Mouse (Mus musculus) hindbrain, postnatal 0 days (tissue): ENCODE data around the gene Hoxa10. TPM values are rescaled to one million over a fixed set of nuclear protein-coding genes. Genes with fewer than 3 reads are reported as not detected.

Experiments
- ATAC-seq: fragments of 200-750 bp; cut with Nextera tagmentation; 2 replicates; pipeline ENCODE4 v1.8.0; 2017; ENCODE audit warnings: mild to moderate bottlenecking, moderate TSS enrichment, moderate library complexity
- DNase-seq: peaks from one replicate; pipeline ENCODE4 v3.0.0-alpha.2; 2015; ENCODE audit warnings: low spot score
- H3K27ac ChIP-seq: fragments of 300-500 bp; sonication (generic); 2 replicates; pipeline ENCODE4 v1.5.1; 2014; ENCODE audit warnings: mild to moderate bottlenecking
- H3K27me3 ChIP-seq: fragments of 300-500 bp; sonication (generic); 2 replicates; pipeline ENCODE4 v1.6.1; 2014; ENCODE audit warnings: low read length, mixed read lengths; ENCODE audit not compliant: insufficient read depth
- H3K36me3 ChIP-seq: fragments of 300-500 bp; sonication (generic); 2 replicates; pipeline ENCODE4 v1.6.1; 2014; ENCODE audit warnings: low read length, mixed read lengths; ENCODE audit not compliant: insufficient read depth
- H3K4me1 ChIP-seq: fragments of 300-500 bp; sonication (generic); 2 replicates; pipeline ENCODE4 v1.6.1; 2014; ENCODE audit warnings: antibody characterized with exemption, low read length, mixed read lengths; ENCODE audit not compliant: insufficient read depth
- H3K4me2 ChIP-seq: fragments of 300-500 bp; sonication (generic); 2 replicates; pipeline ENCODE4 v1.6.1; 2014; ENCODE audit warnings: low read depth, mild to moderate bottlenecking, low read length, moderate library complexity, mixed read lengths
- H3K4me3 ChIP-seq: fragments of 300-500 bp; sonication (generic); 2 replicates; pipeline ENCODE4 v1.5.1; 2014; ENCODE audit warnings: low read length
- H3K9ac ChIP-seq: fragments of 300-500 bp; sonication (generic); replicated peaks from 2 replicates; pipeline ENCODE4 v1.6.1; 2014; ENCODE audit warnings: mild to moderate bottlenecking, low read length, moderate library complexity, mixed read lengths
- H3K9me3 ChIP-seq: fragments of 300-500 bp; sonication (generic); 2 replicates; pipeline ENCODE4 v1.6.1; 2016; ENCODE audit warnings: low read length, mixed read lengths
- CTCF ChIP-seq: IDR thresholded peaks from 2 replicates; pipeline ENCODE4 v1.5.1; 2016; ENCODE audit warnings: antibody characterized with exemption, control low read depth, low read depth
- WGBS: fragments of 180-500 bp; shearing (Covaris S2); extraction: QIAGEN DNeasy Blood & Tissue Kit; methylation state at CpG from one replicate; pipeline ENCODE4 v1.1.7; 2014; 5-methylcytosine and 5-hydroxymethylcytosine counted together
- polyA plus RNA-seq: library from polyadenylated mRNA; unstranded; fragments of >200 nt; fragmentation: Nextera tagmentation; extraction: Ambion mirVana; gene quantifications from 2 replicates; pipeline ENCODE4 v1.2.1, GENCODE M21; 2015
- total RNA-seq: library from RNA; depleted of rRNA; stranded (reverse); fragments of >200 nt; gene quantifications from 2 replicates; pipeline ENCODE4 v1.2.3, GENCODE M21; 2014

The Hoxa10 gene
- total and polyA plus RNA-seq, 2 experiments from 2014 or later = not detected

DNA sequence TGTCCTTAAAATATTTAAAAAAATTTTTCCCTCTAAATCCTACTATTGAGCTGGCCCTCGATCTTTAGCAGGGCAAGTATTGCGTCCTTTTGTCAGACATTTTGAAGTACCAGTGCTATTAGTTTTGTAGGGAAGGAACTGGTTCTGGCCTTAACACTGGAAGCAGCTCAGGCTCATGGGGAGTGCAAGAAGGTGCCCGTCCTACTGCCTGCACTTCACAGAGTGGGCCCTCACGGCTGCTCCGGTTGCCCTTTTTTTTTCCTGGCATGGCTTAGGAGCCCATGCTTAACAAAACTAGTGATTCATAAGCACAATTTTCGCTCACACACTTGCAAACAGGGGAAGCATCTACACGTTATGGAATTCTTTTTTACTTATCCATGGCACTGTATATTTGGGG, 1.7 kb downstream of the Hoxa10 start:
- Histone ChIP-seq H3K9me3 (no peaks in the 10 kb centered on the region), H3K4me3 (no peak overlapping the region), H3K27me3 (peaks cover 100% of the 10 kb centered on the region), H3K27ac (no peak overlapping the region), H3K9ac (no peak overlapping the region), H3K4me2 (no peak overlapping the region), H3K4me1 (no peaks in the 10 kb centered on the region), H3K36me3 (no peaks in the 10 kb centered on the region)
- WGBS = 3% methylated on average over 7 of the region's 7 CpGs
- no peak for ATAC-seq
- DNase-seq = no peak
- no peak for TF ChIP-seq CTCF

- Histone ChIP-seq H3K4me2 (no peak overlapping the region), H3K27ac (no peak overlapping the region), H3K4me1 (no peaks in the 10 kb centered on the region), H3K27me3 (peaks cover 99% of the 10 kb centered on the region), H3K9me3 (no peaks in the 10 kb centered on the region), H3K4me3 (no peak overlapping the region), H3K36me3 (no peaks in the 10 kb centered on the region), H3K9ac (no peak overlapping the region)
- no peak for TF ChIP-seq CTCF
- no peak for ATAC-seq
- 5% methylated on average over 7 of the region's 7 CpGs for WGBS
- DNase-seq = no peak
Observed at GRCm38 (mm10) chr6:52238155-52238545, 2.5 kb downstream of the Hoxa10 start.

GRCm38 (mm10) chr6:52237346-52238154, 3.1 kb downstream of the Hoxa10 start:
- WGBS = 8% methylated on average over 10 of the region's 10 CpGs
- DNase-seq (no peak), ATAC-seq (no peak)
- no peaks in the 10 kb centered on the region for H3K36me3 ChIP-seq
- no peak overlapping the region for H3K9ac ChIP-seq
- no peak overlapping the region for H3K4me2 ChIP-seq
- H3K9me3 ChIP-seq = no peaks in the 10 kb centered on the region
- no peak overlapping the region for H3K4me3 ChIP-seq
- no peaks in the 10 kb centered on the region for H3K4me1 ChIP-seq
- H3K27me3 ChIP-seq = peaks cover 99% of the 10 kb centered on the region
- H3K27ac ChIP-seq = no peak overlapping the region
- no peak for TF ChIP-seq CTCF

GRCm38 (mm10) chr6:52236806-52237205, 3.8 kb downstream of the Hoxa10 start:
- Histone ChIP-seq H3K9ac (no peak overlapping the region), H3K9me3 (no peaks in the 10 kb centered on the region), H3K36me3 (no peaks in the 10 kb centered on the region), H3K4me2 (no peak overlapping the region), H3K27ac (no peak overlapping the region), H3K4me3 (no peak overlapping the region), H3K27me3 (peaks cover 99% of the 10 kb centered on the region), H3K4me1 (no peaks in the 10 kb centered on the region)
- ATAC-seq (no peak), DNase-seq (no peak)
- no peak for TF ChIP-seq CTCF
- WGBS = 7% methylated on average over 3 of the region's 3 CpGs

DNA sequence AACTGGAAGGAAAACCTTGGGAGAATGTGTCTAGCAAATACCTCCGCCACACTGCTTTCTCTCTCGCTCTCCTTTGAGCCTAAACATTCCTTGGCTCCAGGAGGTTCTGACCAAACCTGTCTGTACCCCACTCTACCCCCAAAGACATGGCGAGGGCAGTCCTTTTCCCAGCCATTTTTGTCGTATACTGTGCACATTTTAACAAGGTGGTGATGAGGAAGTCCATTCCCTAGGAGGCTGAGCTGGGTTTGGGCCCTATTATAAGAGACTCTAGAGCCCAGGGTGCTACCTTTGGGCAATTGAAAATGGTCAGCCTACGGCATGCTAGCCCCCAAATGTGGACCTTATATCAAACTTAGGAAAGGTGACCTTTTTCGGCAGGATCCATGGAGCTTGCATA, 4.8 kb downstream of the Hoxa10 start:
- TF ChIP-seq CTCF = no peak
- H3K27ac ChIP-seq = no peak overlapping the region
- 16% methylated on average over 6 of the region's 6 CpGs for WGBS
- ATAC-seq (no peak), DNase-seq (no peak)
- peaks cover 97% of the 10 kb centered on the region for H3K27me3 ChIP-seq
- H3K4me1 ChIP-seq = no peaks in the 10 kb centered on the region
- H3K9me3 ChIP-seq = no peaks in the 10 kb centered on the region
- H3K4me3 ChIP-seq = no peak overlapping the region
- no peaks in the 10 kb centered on the region for H3K36me3 ChIP-seq
- H3K4me2 ChIP-seq = no peak overlapping the region
- no peak overlapping the region for H3K9ac ChIP-seq

DNA sequence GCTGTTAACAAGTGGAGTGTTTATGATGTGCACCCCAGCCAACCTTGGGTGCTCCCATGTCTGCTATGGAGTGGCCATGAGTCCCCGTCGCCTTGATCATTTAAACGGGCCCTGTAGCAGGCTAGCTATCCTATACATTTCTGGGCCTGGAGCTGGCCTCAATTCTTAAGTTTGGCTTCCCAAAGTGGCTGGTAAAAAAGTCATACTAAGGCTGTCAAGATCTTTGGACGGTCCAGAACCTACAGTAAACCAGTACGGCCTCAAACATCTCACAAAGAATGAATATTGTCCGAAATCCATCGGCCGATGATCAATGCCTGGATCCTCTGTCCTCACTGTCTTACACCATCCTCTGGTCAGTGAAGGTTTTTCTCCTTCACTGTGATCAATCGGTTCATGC, 5.4 kb downstream of the Hoxa10 start:
- Histone ChIP-seq H3K9me3 (no peaks in the 10 kb centered on the region), H3K9ac (no peak overlapping the region), H3K4me1 (no peaks in the 10 kb centered on the region), H3K4me2 (no peak overlapping the region), H3K36me3 (no peaks in the 10 kb centered on the region), H3K4me3 (no peak overlapping the region), H3K27me3 (peaks cover 97% of the 10 kb centered on the region), H3K27ac (no peak overlapping the region)
- no peak for ATAC-seq
- WGBS = 32% methylated on average over 9 of the region's 9 CpGs
- TF ChIP-seq CTCF = no peak
- no peak for DNase-seq

GRCm38 (mm10) chr6:52234428-52235140, 6.1 kb downstream of the Hoxa10 start:
- H3K36me3 ChIP-seq = no peaks in the 10 kb centered on the region
- WGBS = 2% methylated on average over 68 of the region's 68 CpGs
- no peaks in the 10 kb centered on the region for H3K9me3 ChIP-seq
- peaks cover 97% of the 10 kb centered on the region for H3K27me3 ChIP-seq
- H3K27ac ChIP-seq = no peak overlapping the region
- H3K4me3 ChIP-seq = no peak overlapping the region
- no peak overlapping the region for H3K4me2 ChIP-seq
- TF ChIP-seq CTCF = no peak
- no peaks in the 10 kb centered on the region for H3K4me1 ChIP-seq
- no peak overlapping the region for H3K9ac ChIP-seq
- DNase-seq = no peak
- no peak for ATAC-seq
